20 mouse cellular contexts compared by ENCODE assay signal in the genomic region with DNA sequence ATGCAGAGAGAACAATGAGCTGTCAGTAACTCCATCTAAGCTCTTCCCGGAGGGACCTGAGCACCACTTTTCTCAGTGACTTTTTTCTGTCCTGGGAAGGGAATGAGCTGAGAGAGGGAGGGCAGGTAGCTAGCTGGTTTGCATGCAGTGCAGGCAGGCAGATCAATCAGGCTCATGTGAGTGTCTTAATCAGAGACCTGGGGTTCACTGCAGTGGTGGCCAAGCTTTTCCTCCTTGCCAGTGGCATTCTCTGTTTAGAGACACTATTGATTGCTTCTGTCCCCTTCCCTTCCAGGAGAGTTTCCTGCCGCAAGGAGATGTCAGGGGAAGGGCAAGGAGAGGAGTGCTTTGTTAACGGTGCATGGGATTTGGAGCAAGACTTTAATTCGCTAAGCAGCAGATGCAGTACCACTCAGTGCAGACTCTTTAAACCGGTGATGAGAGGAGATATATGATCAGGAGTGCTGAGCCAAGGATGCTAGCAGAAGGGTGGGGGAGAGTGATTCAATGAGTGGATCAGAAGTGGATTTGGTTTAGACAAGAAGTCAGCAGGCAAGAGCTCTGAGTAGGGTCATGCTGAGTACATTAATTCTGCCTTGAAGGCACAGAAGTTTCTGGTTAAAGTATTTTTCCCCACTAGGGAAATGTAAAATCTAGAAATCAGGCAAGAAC.
DNase-seq lines count a peak whose midpoint lies in the region; ATAC-seq and TF ChIP-seq lines count a peak whose summit lies in the region.
"Had no signal": no experiment of that assay in that cellular context is flagged by ENCODE, and none has a peak within 500 bp of the region (broad histone marks: within the 10 kb centered on the region; RNA-seq: fewer than 3 reads in every experiment).

No protein-coding gene starts in this region.

- ATAC-seq in hindbrain, embryonic 12.5 days (ENCODE audit: low FRiP score): peak; percentile 32; the same call in 1 of the 2 replicates
- peak; percentile 31; the same call in 1 of the 2 replicates for ATAC-seq in midbrain, embryonic 14.5 days (ENCODE audit: low FRiP score, low TSS enrichment)
- ATAC-seq in frontal cortex, adult (ENCODE audit: low TSS enrichment): no peak

- H3K27ac ChIP-seq in hindbrain, embryonic 12.5 days: no peak overlapping the region
- no peak overlapping the region for H3K27ac ChIP-seq in midbrain, embryonic 14.5 days (replicated peaks; ENCODE audit: low read depth, low read length)
- H3K27ac ChIP-seq: embryonic facial prominence, embryonic 15.5 days; liver, embryonic 15.5 days; stomach, postnatal 0 days had no signal

- no peaks in the 10 kb centered on the region for H3K36me3 ChIP-seq in hindbrain, embryonic 12.5 days
- H3K36me3 ChIP-seq in midbrain, embryonic 14.5 days (ENCODE audit: control insufficient read depth, insufficient read depth, low read length): no peaks in the 10 kb centered on the region
- H3K36me3 ChIP-seq: embryonic facial prominence, embryonic 15.5 days; liver, embryonic 15.5 days had no signal

- TF ChIP-seq POLR2A in brain, embryonic 14.5 days (IDR thresholded peaks at IDR 0.05; ENCODE audit: borderline replicate concordance, extremely low read depth, insufficient read depth, insufficient read length, poor library complexity, severe bottlenecking): no peak

- peak; percentile 4 for DNase-seq in embryo, embryonic 10 days (ENCODE audit: low spot score)
- DNase-seq in embryo, embryonic 10.5 days (ENCODE audit: low spot score): no peak
- peak; percentile 53 for DNase-seq in brain, embryonic 14.5 days (ENCODE audit: low read depth)
- peak; percentile 26 for DNase-seq in midbrain, embryonic 14.5 days
- DNase-seq in cerebellum, adult 9-10 months: no peak
- no peak for DNase-seq in cerebellum, adult 11 months
- DNase-seq: adrenal gland, postnatal 14 days; cerebellum, postnatal 10 days; gastrocnemius, postnatal 36 days; kidney, adult 8-10 months; layer of hippocampus, postnatal 36 days; left cerebral cortex, postnatal 4 days; right cerebral cortex, postnatal 14 days; thymus, postnatal 25 days had no signal

- H3K9me3 ChIP-seq in hindbrain, embryonic 12.5 days (replicated peaks): no peaks in the 10 kb centered on the region
- no peaks in the 10 kb centered on the region for H3K9me3 ChIP-seq in midbrain, embryonic 14.5 days (ENCODE audit: control insufficient read depth, low read length)
- H3K9me3 ChIP-seq: embryonic facial prominence, embryonic 15.5 days; liver, embryonic 15.5 days had no signal

- H3K4me1 ChIP-seq in hindbrain, embryonic 12.5 days: peaks cover 4% of the 10 kb centered on the region; the same call in 1 of the 2 replicates
- H3K4me1 ChIP-seq in midbrain, embryonic 14.5 days (ENCODE audit: control insufficient read depth, insufficient read depth, low read length): no peaks in the 10 kb centered on the region
- H3K4me1 ChIP-seq: embryonic facial prominence, embryonic 15.5 days; liver, embryonic 15.5 days had no signal

- H3K27me3 ChIP-seq in hindbrain, embryonic 12.5 days: no peaks in the 10 kb centered on the region
- no peaks in the 10 kb centered on the region for H3K27me3 ChIP-seq in midbrain, embryonic 14.5 days (ENCODE audit: control insufficient read depth, insufficient read depth, low read length)
- H3K27me3 ChIP-seq: embryonic facial prominence, embryonic 15.5 days; liver, embryonic 15.5 days had no signal

- no peak overlapping the region for H3K9ac ChIP-seq in hindbrain, embryonic 12.5 days
- H3K9ac ChIP-seq in midbrain, embryonic 14.5 days (replicated peaks; ENCODE audit: low read length): no peak overlapping the region
- H3K9ac ChIP-seq: embryonic facial prominence, embryonic 15.5 days; liver, embryonic 15.5 days had no signal

- no peak overlapping the region for H3K4me3 ChIP-seq in hindbrain, embryonic 12.5 days
- H3K4me3 ChIP-seq in midbrain, embryonic 14.5 days (replicated peaks; ENCODE audit: low read depth, low read length): no peak overlapping the region
- H3K4me3 ChIP-seq: embryonic facial prominence, embryonic 15.5 days; liver, embryonic 15.5 days had no signal

- TF ChIP-seq CTCF in brain, embryonic 14.5 days (IDR thresholded peaks at IDR 0.05; ENCODE audit: borderline replicate concordance, extremely low read depth, insufficient read depth, insufficient read length): no peak

- H3K4me2 ChIP-seq in hindbrain, embryonic 12.5 days (replicated peaks): no peak overlapping the region
- no peak overlapping the region for H3K4me2 ChIP-seq in midbrain, embryonic 14.5 days (ENCODE audit: low read length)
- H3K4me2 ChIP-seq: embryonic facial prominence, embryonic 15.5 days; heart, embryonic 11.5 days; liver, embryonic 15.5 days had no signal

- 15% methylated on average over 5 of the region's 5 CpGs for WGBS in hindbrain, embryonic 12.5 days
- WGBS in midbrain, embryonic 14.5 days: 5% methylated on average over 5 of the region's 5 CpGs

Comparison
In these comparisons a context has a peak if more than half of its experiments do, and no peak if none do; other contexts are left out.
1. DNase-seq: peak in embryo, embryonic 10 days (single experiment), brain, embryonic 14.5 days (single experiment) and midbrain, embryonic 14.5 days (single experiment); none in embryo, embryonic 10.5 days (single experiment), cerebellum, adult 9-10 months (single experiment) and cerebellum, adult 11 months (single experiment).